In genomic region chr7:31076492-31076891, GRCm38 (mm10) we compare ENCODE assay signal across 16 mouse cellular contexts. TPM values are rescaled to one million over a fixed set of nuclear protein-coding genes. Genes with fewer than 3 reads are reported as not detected.
DNase-seq lines count a peak whose midpoint lies in the region; ATAC-seq and TF ChIP-seq lines count a peak whose summit lies in the region.
"Had no signal": no experiment of that assay in that cellular context is flagged by ENCODE, and none has a peak within 500 bp of the region (broad histone marks: within the 10 kb centered on the region; RNA-seq: fewer than 3 reads in every experiment).

TSS of gene Fxyd3 (minus strand) at chr7:31076704.

- H3K4me1 ChIP-seq in kidney, embryonic 16.5 days (ENCODE audit: insufficient read depth, low read length): peaks cover 15% of the 10 kb centered on the region
- no peaks in the 10 kb centered on the region for H3K4me1 ChIP-seq in embryonic facial prominence, embryonic 11.5 days (ENCODE audit: control insufficient read depth, insufficient read depth, low read length)
- H3K4me1 ChIP-seq in intestine, embryonic 15.5 days (replicated peaks): peaks cover 24% of the 10 kb centered on the region
- H3K4me1 ChIP-seq in small intestine, adult 2 months (ENCODE audit: control insufficient read depth, insufficient read depth, insufficient read length, low read length): no peaks in the 10 kb centered on the region; the same call in 1 of the 2 replicates
- H3K4me1 ChIP-seq: forebrain, embryonic 13.5 days; hindbrain, embryonic 13.5 days; midbrain, embryonic 13.5 days had no signal

- no peak within 1 kb of the TSS for H3K4me2 ChIP-seq in kidney, embryonic 16.5 days (replicated peaks; ENCODE audit: low read depth, low read length)
- no peak within 1 kb of the TSS for H3K4me2 ChIP-seq in embryonic facial prominence, embryonic 11.5 days (ENCODE audit: low read depth, low read length)
- H3K4me2 ChIP-seq in intestine, embryonic 15.5 days (replicated peaks): peak within 1 kb of the TSS; percentile 39
- H3K4me2 ChIP-seq: forebrain, embryonic 13.5 days; hindbrain, embryonic 13.5 days; liver, embryonic 13.5 days; midbrain, embryonic 13.5 days had no signal

- TF ChIP-seq POLR2A in small intestine, adult 2 months (IDR thresholded peaks at IDR 0.05; ENCODE audit: low read depth, low read length): no peak

- H3K4me3 ChIP-seq in kidney, embryonic 16.5 days (ENCODE audit: low read length): no peak within 1 kb of the TSS
- H3K4me3 ChIP-seq in embryonic facial prominence, embryonic 11.5 days (ENCODE audit: low read depth, low read length): no peak within 1 kb of the TSS
- H3K4me3 ChIP-seq in intestine, embryonic 15.5 days (replicated peaks): peak within 1 kb of the TSS; percentile 13; the same call in 1 of the 2 replicates
- H3K4me3 ChIP-seq in small intestine, adult 2 months (ENCODE audit: low read depth, low read length): peak within 1 kb of the TSS; percentile 28
- H3K4me3 ChIP-seq: forebrain, embryonic 13.5 days; hindbrain, embryonic 13.5 days; liver, embryonic 13.5 days; midbrain, embryonic 13.5 days had no signal

- WGBS in kidney, embryonic 16.5 days: 40% methylated on average over 5 of the region's 5 CpGs
- WGBS in embryonic facial prominence, embryonic 11.5 days: 39% methylated on average over 5 of the region's 5 CpGs
- WGBS in intestine, embryonic 15.5 days: 30% methylated on average over 5 of the region's 5 CpGs
- WGBS in small intestine, adult 2 months: 15% methylated on average over 5 of the region's 5 CpGs

- no peak for DNase-seq in kidney, adult 9 months
- no peak for DNase-seq in embryonic facial prominence, embryonic 11.5 days (ENCODE audit: low spot score)
- DNase-seq in adrenal gland, adult 18-20 months (ENCODE audit: low spot score in 2 of 2): no peak
- no peak for DNase-seq in cerebellum, adult 9-11 months
- DNase-seq: cerebellum, postnatal 10 days; liver, embryonic 13.5 days; thymus, postnatal 25 days had no signal

- TF ChIP-seq CTCF in small intestine, adult 2 months (IDR thresholded peaks at IDR 0.05; ENCODE audit: extremely low read depth, insufficient read length, insufficient replicate concordance, low read depth, low read length): no peak

- H3K9ac ChIP-seq in kidney, embryonic 16.5 days (replicated peaks; ENCODE audit: low read length): no peak within 1 kb of the TSS
- no peak within 1 kb of the TSS for H3K9ac ChIP-seq in embryonic facial prominence, embryonic 11.5 days (replicated peaks; ENCODE audit: low read length)
- H3K9ac ChIP-seq in intestine, embryonic 15.5 days: no peak within 1 kb of the TSS
- H3K9ac ChIP-seq: forebrain, embryonic 13.5 days; hindbrain, embryonic 13.5 days; liver, embryonic 13.5 days; midbrain, embryonic 13.5 days had no signal

- H3K27ac ChIP-seq in kidney, embryonic 16.5 days (ENCODE audit: low read length): no peak within 1 kb of the TSS
- H3K27ac ChIP-seq in embryonic facial prominence, embryonic 11.5 days (replicated peaks; ENCODE audit: low read depth, low read length): no peak within 1 kb of the TSS
- no peak within 1 kb of the TSS for H3K27ac ChIP-seq in intestine, embryonic 15.5 days
- H3K27ac ChIP-seq in small intestine, adult 2 months (ENCODE audit: insufficient read depth, low read depth, low read length): no peak within 1 kb of the TSS
- H3K27ac ChIP-seq: forebrain, embryonic 13.5 days; hindbrain, embryonic 13.5 days; liver, embryonic 13.5 days; midbrain, embryonic 13.5 days had no signal

- H3K36me3 ChIP-seq in kidney, embryonic 16.5 days (ENCODE audit: insufficient read depth, low read length): no peaks in the 10 kb centered on the region
- no peaks in the 10 kb centered on the region for H3K36me3 ChIP-seq in embryonic facial prominence, embryonic 11.5 days (replicated peaks; ENCODE audit: control insufficient read depth, insufficient read depth, low read depth, low read length)
- no peaks in the 10 kb centered on the region for H3K36me3 ChIP-seq in intestine, embryonic 15.5 days
- no peaks in the 10 kb centered on the region for H3K36me3 ChIP-seq in small intestine, adult 2 months (ENCODE audit: control insufficient read depth, insufficient read depth, low read length)
- H3K36me3 ChIP-seq: hindbrain, embryonic 13.5 days; liver, embryonic 13.5 days; midbrain, embryonic 13.5 days had no signal

- H3K9me3 ChIP-seq in kidney, embryonic 16.5 days (ENCODE audit: low read length): peaks cover 3% of the 10 kb centered on the region; the same call in 1 of the 2 replicates
- H3K9me3 ChIP-seq in embryonic facial prominence, embryonic 11.5 days (replicated peaks; ENCODE audit: control insufficient read depth, low read length): no peaks in the 10 kb centered on the region
- H3K9me3 ChIP-seq in intestine, embryonic 15.5 days: no peaks in the 10 kb centered on the region
- H3K9me3 ChIP-seq: hindbrain, embryonic 13.5 days; liver, embryonic 13.5 days; midbrain, embryonic 13.5 days had no signal

- ATAC-seq in kidney, embryonic 16.5 days (ENCODE audit: low FRiP score, low TSS enrichment): no peak
- ATAC-seq in embryonic facial prominence, embryonic 11.5 days (replicated peaks; ENCODE audit: insufficient number of reproducible peaks, low FRiP score, low TSS enrichment, low read depth): no peak
- ATAC-seq in intestine, embryonic 15.5 days: peak; percentile 69
- ATAC-seq: forebrain, embryonic 13.5 days; midbrain, embryonic 13.5 days had no signal

- H3K27me3 ChIP-seq in kidney, embryonic 16.5 days (ENCODE audit: insufficient read depth, low read length): no peaks in the 10 kb centered on the region
- H3K27me3 ChIP-seq in embryonic facial prominence, embryonic 11.5 days (ENCODE audit: control insufficient read depth, insufficient read depth, low read length): no peaks in the 10 kb centered on the region
- H3K27me3 ChIP-seq in intestine, embryonic 15.5 days (replicated peaks): no peaks in the 10 kb centered on the region
- no peaks in the 10 kb centered on the region for H3K27me3 ChIP-seq in small intestine, adult 2 months (ENCODE audit: control insufficient read depth, insufficient read depth, low read length)
- H3K27me3 ChIP-seq: forebrain, embryonic 13.5 days; hindbrain, embryonic 13.5 days; liver, embryonic 13.5 days; midbrain, embryonic 13.5 days had no signal

RNA-seq across cellular contexts. Expression of gene Fxyd3, which starts in this region (rescaled TPM):
- 15.0 and 19.0 TPM in 2 replicates for polyA plus RNA-seq in kidney, embryonic 16.5 days (2015; fragmentation: Nextera tagmentation; extraction: Ambion mirVana)
- polyA plus RNA-seq in embryonic facial prominence, embryonic 11.5 days (2014; fragmentation: Nextera tagmentation; extraction: Ambion mirVana): 11.8 TPM in 2 replicates
- polyA plus RNA-seq in intestine, embryonic 15.5 days (2015; fragmentation: Nextera tagmentation; extraction: Ambion mirVana): 70.8 and 77.4 TPM in 2 replicates
- polyA plus RNA-seq in small intestine, adult 2 months (2012; rRNA removed): 22.7 and 60.7 TPM in 2 replicates
- total RNA-seq in adrenal gland, adult 18-20 months (2021): 1 to 10 TPM; 1.4 to 4.4 TPM
- total RNA-seq: CH12.LX; granulocyte monocyte progenitor cell, adult 5-6 weeks; neutrophil, adult 5-6 weeks had no signal
- polyA plus RNA-seq: forebrain, embryonic 13.5 days had no signal

Comparison
In these comparisons a context has a peak if more than half of its experiments do, and no peak if none do; other contexts are left out.
1. H3K4me3 ChIP-seq: peak in intestine, embryonic 15.5 days (single experiment) and small intestine, adult 2 months (single experiment); none in kidney, embryonic 16.5 days (single experiment) and embryonic facial prominence, embryonic 11.5 days (single experiment).